Mouse (Mus musculus) frontal cortex, postnatal 10 days (tissue): ENCODE data around the gene Kif16b.
A peak's percentile ranks its signal among the peaks of the same experiment; 100 is the strongest.

ENCODE experiments used
- DNase-seq, 2 experiments: peaks; one replicate each; pipeline ENCODE4 v3.0.0; 2022; ENCODE audit warnings: low spot score in 2 of 2, mixed read lengths in 1 of 2

The Kif16b gene

DNA sequence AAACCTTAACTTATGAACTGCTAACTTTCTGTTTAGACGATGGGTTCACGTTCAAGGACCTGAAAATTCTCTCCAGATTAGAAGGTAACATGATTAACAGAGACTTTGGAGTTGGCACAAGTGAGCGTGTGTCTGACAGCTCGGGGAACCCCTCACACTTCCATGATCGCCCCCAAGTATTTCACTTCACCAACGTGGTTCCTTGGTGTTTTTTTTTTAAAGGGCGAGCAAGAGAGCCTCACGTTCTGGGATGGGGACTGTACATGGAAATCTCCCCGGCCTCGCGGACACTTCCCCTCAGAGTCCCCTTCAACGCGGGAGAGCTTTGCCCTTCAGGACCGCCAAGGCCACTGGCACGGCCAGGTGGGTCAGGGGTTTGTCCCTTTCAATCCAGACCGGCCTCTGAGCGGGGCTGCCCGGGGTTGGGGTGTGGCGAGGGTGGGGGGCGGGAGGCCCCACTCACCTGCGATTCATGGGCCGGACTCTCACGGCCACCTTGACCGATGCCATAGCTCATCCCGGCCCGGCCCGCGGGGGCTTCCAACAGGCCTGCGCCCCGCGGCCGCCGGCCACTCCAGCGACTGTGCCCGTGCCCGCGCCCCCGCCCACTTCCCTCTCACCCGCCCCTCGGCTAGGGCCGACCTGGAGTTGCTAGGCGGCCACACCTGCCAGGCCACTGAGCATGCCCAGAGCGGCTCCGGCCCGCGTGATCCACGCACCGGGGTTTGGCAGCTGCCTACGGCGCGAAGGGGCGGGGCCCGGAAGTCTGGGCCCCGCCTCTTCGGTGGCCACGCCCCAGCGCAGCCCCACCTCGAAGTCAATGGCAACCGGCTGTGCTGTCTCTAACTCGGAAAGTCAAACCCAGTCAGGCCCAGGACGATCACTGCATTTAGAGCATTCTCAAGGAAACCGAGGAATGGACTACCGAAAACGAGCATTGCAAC is at the start of gene Kif16b:
Gene Kif16b, minus strand, starts transcription at position 670 of the 944 bp plus-strand sequence.
- DNase-seq = peak; percentile 84 to 85

DNA sequence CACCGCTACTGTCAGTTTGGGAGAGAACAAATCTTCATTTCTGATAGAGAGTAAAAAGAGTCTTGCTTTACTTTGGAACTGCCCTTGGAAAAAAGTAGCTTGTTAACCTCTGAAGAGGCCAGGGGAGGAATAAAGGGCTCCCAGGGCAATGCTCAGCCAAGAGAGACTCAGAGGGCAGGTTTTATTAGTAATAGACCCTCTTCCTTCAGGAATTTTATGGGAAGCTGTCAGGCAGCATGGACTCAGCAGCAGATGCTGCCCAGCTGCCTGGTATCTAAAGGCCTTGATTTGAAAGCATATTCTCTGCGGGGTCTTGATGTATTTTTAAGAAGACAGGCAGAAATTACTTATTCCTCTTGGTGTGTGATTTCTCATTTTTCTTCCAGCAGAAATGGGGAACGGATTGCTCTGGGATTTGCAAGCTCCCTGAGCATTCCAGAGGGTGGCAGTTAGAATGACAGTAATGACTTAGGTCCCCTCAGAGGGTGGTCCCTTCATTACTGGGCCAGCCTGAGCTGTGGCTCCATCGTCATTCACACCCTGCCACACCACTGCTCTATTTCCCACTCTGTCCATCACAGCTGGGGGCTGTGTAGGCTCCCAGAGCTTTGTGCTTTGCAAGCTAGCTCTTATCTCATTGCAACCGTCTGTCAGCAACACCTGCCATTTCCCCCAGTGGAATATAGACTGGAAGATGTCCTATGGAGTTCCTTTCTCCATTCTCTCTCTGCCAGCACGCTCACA is 39.7 kb upstream of the Kif16b start:
- no peak for DNase-seq

DNA sequence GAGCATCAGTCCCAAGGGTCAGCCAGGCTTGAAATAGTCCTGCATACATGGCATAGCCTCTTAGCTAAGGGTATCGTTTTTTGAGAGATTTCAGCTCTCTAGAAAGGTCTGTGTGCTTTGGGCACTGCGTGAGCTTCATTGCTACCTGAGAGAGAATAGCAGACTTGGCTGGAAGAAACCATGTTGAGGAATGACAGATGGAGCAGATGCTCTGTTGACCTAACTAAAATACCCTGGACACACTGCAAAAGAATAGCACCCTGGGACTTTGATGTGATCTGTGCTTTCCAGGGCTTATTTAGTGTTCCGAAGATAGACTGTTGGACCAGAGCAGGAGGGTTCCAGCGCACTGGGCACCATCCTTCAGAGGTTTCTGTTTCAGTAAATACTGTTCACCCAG is 29.1 kb upstream of the Kif16b start:
- DNase-seq = no peak

DNA sequence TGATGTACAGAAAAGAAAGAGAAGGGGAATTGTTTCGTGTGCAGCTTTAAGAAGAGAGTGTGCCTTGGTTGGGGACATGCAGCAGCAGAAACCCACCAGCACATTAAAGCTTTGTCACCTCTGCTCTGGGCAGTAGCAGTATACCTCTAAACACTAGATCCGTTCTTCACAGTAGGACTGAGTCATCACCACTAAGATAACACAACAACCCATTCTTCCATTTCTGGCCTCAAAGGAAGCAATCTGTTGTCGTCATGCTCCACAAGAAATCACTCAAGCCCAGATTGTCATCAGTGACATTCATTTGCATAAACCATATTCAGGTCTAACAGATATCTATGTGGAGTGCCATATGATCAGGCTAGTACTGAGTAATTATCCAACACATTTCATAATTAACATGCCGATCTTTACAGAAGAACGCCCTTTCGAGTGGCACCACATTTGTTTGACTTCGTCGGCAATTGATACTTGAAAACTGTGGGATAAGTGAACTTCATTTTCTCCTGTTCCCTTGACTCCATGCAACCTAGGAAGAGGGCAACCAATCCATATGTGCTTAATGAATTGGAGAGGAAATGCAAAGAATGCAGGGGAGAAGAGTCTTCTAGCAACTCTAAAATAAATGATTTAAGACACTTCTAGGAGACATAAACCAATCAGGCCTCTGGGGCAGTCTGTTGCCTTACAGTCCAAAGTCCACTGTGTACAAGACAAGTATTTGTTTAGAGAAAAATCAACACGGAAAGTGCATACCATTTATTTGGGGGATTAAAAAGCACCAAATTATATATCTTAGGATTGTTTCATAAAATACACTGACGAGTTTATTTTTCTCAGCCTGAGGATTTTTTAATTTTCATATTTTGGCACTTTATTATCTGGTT is 28.1 kb upstream of the Kif16b start:
- DNase-seq = no peak

DNA sequence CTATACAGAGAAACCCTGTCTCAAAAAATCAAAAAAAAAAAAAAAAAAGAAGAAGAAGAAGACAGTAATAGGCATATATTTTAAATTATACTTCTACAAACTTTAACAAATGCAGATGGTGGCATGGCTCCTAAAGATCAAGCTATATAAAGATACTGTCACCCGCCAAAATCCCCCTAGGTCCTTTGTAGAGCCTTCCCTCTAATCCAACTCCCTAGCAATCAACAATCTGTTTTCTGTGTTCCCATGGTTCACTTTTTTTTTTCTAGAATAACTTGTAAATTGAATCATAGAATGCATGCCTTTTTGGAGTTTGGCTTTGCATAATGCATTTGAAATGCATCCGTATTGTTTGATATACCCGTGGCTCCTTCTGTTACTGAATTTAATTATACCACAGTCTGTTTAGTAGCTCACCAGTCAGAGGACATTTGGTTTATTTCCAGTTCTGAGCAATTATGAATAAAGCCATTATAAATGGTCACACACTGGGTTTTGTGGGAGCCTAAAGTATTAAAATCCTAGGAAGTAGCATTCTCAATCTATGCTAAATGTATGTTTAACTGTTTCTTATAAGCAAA is 9.6 kb upstream of the Kif16b start:
- no peak for DNase-seq

DNA sequence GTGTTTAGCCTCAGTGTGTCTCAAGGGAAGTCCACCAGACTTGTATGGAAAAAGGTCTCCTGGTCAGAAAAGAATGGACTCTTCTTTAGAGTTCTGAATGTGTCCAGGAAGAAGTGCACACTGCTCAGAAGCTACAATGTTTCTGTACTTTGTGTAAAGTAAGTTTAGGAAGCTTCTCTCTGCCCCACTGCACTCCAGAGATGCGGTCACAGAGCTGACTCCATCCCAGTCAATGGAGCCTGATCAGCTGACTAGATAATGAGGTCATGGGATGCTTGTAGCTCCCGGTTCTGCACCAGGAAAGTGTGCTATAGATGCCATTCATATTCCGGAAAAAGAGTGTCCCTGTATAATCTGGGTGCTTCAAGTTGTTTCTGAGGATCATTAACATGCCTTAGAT is 7.9 kb upstream of the Kif16b start:
- DNase-seq = no peak

DNA sequence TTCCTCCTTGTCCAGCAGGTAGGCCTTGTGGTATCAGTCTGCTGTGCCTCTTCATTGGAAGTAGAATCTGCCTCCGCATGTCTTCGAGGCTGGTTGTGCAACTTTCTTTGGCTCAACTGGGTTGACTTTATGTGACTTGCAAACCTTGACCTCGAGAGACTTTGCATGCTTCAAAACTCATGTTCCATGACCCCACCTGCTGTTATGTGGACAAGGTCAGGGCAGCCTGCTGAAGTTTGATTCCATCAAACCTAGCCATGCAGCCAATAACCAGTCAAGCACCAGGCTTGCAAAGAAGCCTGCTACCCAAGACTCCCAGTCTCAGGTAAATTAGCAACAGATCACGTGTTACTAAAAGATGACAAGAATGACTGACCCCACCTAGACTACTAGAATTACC is 5.7 kb upstream of the Kif16b start:
- no peak for DNase-seq

DNA sequence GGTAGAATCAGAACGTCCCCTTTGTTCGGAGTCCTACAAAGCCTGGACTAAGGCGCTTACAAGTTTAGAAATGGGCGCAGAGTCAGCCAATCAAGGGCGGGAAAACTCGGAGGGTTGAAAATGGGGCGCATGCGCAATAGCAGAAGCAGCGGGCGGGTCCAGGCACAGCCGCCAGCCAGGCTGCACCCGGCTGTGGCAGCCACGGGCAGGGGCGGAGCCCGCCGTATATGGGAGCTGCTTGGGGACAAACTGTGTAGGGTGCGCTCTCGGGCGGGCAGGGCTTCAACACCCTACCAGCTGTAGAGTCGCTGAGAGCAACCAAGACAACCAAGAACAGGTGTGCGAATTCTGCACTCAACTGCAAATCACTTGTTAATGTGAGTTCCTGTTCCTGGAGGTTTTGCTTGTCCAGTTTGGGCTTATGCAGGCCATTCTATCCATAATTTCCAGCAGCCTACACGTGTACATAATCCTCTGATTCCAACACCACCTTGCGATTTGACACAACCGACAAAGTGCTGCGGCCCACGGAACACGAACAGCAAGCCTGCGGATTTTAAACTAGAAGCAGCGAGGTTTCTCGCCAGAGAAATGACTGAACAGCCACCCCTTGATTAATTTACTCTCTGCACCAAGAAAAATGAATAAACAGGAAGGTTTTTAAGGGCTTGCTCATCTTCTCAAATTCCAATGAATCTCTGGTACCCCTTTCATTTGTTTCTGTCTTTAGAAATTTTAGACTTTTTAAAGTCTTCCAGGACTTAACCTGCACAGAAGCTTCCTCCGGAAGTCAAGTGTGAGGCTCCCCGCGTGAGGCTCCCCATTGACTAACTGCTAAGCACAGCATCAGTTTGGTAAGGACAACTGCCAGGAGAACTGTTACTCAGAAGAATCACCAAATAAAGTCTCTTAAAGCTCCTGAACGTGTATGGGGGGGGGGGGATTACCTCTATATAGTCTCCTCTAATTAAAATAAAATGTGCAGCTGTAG is 1.9 kb upstream of the Kif16b start:
- peak; percentile 90 to 91 for DNase-seq

DNA sequence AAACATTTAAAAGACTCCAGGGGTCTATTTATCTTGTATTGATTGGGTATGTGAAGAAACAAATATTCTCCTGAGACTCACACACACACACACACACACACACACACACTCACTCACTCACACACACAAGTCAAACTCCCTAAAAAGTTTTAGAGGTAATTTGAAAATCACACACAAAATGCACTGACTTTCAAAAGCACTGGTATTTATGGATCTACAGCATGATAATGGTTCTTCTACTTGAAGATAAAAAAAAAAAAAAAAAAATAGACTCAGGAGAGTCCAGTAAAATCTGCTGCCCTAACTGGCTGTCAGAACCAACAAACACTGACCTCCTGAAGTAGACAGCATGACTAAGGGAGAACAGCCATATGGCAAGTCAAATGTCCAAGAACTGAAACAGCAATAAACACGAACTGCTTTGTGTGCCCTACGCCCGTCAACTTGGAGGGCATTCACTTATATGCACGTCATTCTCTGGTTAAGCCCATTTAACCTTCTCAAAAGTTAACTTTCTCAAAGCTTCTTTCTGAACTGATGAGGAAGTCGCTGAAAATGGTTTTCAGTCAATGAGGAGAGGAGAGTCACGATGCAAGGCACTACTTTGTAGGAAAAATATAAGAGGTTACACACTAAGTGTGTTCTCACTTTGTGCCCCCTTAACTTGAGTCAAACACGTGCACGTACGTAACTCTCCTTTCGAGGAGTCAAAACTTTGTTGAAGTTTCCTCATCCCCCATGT is 1.0 kb downstream of the Kif16b start:
- DNase-seq = no peak

DNA sequence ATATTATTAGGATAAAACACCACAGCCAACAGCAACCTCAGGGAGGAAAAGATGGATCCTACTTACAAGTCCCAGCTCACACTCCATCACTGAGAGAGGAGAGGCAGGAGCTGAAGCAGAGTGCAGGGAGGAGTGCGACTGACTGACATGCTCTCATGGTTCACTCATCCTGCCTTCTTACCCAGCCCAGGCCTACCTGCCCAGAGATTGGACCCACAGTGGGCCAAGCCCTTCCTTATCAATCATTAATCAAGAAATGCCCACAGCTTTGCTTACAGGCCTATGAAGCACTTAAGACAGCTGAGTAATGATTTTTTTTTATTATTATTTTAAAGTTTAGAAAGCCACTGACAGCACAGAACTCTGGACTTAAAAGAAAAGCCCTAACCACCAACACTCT is 7.6 kb downstream of the Kif16b start:
- DNase-seq = no peak

DNA sequence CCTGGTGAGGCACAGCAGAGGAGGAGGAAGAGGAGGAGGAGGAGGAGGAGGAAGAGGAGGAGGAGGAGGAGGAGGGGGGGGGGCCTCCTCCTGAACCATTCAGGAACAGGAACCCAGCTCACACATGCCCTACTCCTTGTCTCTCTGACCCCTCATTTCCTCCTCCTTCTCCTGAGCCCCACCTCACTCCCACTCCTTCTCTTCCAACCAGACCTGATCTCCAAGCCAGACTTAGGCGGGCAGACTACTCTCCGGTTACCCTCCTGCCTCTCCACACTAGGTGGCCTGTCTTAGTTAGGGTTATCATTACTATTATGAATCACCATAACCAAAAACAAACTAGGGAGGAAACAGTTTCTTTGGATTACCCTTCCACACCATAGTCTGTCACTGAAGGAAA is 10.0 kb downstream of the Kif16b start:
- DNase-seq = no peak

DNA sequence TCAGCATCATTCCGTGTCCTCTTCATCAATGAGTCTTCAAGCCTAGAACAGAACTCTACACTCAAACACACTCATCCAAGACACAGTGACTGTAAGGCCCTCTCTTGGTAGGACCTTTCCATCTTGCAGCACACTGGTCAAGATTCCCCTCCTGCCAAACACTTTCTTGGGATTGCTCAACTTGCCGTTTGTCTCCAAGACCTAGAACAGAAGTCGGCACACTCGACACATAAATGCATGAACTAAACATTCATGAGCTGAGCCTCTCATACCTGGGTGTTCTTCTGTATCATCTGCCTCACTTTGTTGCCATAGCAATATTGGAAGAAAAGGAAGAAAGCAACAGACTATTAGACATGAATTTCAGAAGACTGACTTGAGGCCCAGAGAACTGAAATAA is 16.9 kb downstream of the Kif16b start:
- no peak for DNase-seq

DNA sequence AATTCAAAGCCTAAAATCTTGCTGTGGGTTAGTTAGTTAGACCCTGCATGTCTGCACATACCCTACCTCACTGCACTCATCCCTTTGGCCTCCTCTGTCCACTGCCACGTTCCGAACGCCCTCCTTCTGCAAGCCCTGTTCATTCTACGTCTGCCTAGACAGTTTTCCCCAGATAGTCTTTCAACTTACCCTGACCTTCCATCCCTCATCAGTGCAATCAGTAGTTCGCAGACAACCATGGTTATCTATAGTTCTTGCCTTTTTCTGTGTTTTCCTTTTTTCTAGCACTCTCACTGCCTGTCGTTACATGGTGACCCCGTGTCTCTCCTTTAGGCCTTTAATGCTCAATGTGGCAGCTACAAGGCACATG is 17.7 kb downstream of the Kif16b start:
- no peak for DNase-seq

DNA sequence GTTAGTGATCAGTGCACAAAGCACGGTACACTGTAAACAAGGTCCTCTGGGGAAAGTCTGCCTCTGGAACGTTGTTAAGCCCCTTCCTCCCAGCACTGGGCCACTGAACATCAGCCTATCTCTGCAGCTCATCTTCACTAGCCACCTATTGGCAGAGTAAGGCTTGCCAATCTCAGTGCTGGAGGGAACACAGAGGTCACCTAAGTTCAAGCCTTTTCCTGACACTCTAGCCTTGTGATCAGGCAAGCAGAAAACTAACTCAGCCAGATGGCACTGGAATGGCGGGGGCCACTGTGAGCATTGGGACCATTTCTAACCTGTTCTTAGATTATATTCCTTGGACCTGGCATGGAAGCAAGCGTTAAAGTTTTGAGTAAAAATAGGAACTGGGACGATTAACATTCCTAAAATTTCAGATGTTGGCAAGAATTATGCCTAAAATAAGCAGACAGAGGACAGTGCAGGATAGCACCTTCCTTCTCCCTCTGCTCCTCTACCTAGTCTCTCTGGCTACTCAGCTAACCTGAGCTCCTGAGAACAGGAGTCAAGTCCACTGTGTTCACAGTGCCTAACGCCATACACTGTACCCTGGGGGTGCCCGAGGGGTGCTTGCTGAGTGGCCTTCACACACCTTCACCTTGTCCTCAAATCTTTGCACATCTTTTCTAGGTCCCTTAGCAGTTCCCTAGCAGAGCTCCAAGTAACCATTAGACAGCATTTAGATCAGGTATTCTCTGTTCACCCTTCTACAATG is 18.3 kb downstream of the Kif16b start:
- no peak for DNase-seq

DNA sequence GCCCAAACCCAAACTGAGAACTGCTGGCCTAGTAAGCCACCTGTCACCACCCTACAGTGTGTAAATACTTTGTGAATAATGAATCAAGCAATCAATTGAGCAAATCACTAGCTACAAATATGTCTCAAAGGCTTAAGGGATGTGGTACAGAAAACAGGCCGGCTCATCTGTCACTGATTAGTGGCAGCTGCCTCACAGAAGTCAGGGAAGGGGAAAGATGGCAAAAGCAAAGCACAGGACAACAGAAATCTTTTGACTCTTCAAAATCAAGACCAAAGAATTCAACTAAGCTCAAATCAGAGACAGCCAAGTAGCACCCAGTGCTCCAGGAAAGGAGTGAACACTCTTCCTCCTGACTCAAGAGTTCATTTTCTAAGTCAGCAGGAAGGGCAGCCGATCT is 18.9 kb downstream of the Kif16b start:
- no peak for DNase-seq

DNA sequence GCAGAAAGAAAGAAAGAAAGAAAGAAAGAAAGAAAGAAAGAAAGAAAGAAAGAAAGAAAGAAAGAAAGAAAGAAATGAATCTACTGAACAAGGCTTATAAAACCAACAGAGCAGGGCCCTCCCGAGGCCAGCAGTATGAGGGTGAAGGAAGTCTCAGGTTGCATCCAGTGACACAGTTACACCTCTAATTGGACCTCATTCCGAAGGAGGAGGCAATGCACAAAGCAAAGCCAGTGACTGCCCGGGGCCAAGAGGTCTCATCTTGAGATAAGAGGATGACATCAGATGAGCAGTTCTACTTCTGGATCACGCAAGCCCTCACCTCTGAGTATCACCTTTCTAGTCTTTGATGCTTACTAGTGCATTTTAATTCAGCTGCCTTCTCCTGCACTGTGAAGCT is 20.2 kb downstream of the Kif16b start:
- DNase-seq = no peak

DNA sequence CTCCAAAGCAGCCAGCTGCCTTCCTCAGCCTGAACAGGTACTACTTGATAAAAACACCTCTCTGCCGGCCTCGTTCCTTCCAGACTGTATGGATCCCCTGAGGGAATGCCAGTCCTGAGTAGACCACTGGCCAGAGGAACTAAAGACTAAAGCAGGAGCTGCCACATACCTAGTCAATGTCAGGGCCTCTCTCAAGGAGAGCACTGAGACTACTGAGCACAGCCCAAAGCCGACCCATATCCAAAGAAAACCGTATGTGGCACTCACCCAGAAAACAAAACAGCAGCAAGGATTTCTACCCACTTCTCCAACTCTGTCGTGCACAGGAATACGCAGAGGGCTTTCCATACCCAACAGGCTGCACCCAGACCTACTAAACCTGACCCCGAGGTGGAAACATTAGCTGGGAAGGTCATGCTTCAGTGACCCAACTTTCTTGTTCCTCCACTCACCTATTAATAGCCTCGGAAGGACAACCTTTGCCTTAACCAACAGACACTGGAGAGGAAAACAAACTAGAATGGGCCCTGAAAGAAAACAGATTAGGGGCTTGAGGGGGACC is 22.0 kb downstream of the Kif16b start:
- DNase-seq = no peak

DNA sequence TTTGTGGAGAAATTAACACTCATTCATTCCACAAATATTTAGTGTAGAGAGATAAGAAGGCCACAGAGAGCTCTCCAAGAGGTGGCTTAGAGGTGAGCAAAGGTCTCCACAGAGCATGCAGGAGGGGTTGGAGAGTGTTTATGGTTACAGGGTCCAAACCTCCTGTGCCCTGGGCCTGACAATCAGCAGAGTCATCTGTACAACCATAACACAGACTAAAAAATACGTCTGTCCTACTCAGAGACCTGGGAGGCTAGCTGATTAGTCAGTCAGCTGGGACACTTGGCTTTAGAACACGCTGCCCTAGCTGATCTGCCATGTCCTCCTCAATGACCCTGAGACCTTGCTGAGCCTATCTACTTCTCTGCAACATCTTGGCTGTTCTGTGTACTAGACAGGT is 24.7 kb downstream of the Kif16b start:
- DNase-seq = no peak

DNA sequence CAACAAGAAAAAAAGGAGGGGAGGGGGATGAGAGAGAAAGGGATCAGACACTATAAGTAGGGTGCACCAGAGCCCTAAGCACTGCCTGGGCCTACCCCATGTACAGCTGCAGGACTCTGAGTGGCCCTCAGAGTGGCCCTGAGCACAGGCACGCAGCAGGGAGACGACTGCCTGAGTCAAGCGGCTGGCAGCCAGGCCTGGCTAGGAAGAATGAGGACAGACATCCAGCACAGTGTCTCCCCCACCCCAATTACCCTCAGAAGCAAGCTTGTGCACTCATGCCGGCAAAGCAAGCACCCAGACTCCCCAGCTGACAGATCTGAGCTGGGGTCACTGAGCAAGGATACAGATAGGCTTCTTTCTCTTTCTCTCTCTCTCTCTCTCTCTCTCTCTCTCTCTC is 25.4 kb downstream of the Kif16b start:
- no peak for DNase-seq
